Mouse (Mus musculus) v-Abl transformed pro-B cells (cell line): ENCODE measurements around the gene Dscaml1.

Source experiments
- in situ Hi-C, 2 experiments: fragments of 400-800 bp; cut with MboI; formaldehyde crosslinking; loops; one replicate each; pipeline ENCODE4 v1.15.1; 2025; ENCODE audit not compliant: unreplicated experiment in 2 of 2

Gene Dscaml1

GRCm38 (mm10) chr9:45791456-45792142 is 365.2 kb downstream of the Dscaml1 start:
- in situ Hi-C loops, result no loop called here

GRCm38 (mm10) chr9:45792235-45792634 is 365.8 kb downstream of the Dscaml1 start:
- in situ Hi-C loops, result no loop called here

- in situ Hi-C loops, result no loop called here
Observed at GRCm38 (mm10) chr9:45793697-45794096, 367.3 kb downstream of the Dscaml1 start.

- in situ Hi-C loops, result no loop called here
Observed at GRCm38 (mm10) chr9:45795722-45796121, 369.3 kb downstream of the Dscaml1 start.

GRCm38 (mm10) chr9:45797271-45797670 is 370.8 kb downstream of the Dscaml1 start:
- in situ Hi-C loops, result no loop called here

- in situ Hi-C loops, result no loop called here
Observed at GRCm38 (mm10) chr9:45798467-45799164, 372.2 kb downstream of the Dscaml1 start.

GRCm38 (mm10) chr9:45799402-45799801 is 373.0 kb downstream of the Dscaml1 start:
- in situ Hi-C loops, result no loop called here
